Mouse (Mus musculus): ENCODE measurements at regions not wholly inside any gene's neighbourhood (a gene's known extent, or its start where the extent isn't known, plus 50 kb on each side); places are given as distances from the start of the nearest gene placed in this dataset.

DNA sequence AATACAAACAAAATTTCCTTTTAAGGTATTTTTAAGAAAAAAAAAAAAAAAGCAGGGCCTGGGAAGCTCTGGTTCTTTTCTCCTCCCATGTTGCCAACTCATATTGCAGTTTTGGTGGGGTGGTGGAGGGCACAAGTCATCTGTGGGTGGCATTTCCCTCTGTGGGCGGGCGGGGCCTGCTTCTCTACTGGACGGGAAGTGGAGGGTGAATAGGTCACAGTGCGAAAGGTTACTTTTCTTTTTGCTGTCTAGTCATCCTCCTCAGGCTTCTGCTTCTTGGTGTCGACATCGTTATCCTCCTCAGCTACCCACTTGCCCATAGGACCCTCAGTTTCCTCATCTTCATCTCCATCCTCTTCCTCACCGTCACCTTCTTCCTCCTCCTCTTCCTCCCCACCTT lies 55.3 kb upstream of the Plcb1 start:
- in situ Hi-C loops (cut with MboI, MseI) = no loop called here

DNA sequence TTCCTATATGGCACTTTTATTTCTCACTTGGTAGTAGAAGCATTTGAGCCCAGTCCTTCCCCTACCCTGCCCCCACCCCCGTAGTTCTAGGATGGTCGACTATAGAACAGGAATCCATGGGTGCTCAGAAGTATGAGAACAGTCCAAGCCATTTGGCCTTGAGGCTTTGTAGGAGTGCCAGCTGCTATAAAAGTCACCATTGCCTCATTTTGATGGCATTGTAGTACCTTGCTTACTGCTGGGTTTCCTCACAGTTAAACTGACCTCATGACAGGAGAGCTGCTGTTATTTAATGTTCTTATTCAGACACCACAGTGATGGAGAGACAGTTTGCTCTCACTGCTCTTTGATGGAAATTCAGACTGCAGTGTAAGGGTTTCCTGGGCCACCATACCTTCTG lies 59.2 kb upstream of the Plcb1 start:
- in situ Hi-C loops (cut with MboI, MseI) = no loop called here

DNA sequence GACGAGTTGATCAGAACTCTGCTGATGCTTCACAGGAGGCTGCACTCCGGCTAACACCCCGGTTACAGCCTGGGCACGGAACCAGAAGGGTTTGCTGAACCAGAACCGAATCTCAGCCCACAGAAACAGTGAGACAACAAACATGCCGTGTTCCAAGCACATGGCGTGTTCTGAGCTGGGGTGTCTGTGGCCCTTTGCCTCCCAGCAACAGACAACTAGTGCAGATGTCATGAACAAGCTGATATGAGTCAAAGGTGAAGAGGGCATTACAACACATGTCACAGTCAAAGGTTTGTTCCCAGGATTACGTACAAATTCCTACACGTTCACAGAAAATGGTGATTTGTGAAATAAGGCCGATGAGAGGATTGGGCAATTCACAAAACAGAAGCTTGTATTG lies 61.8 kb upstream of the Plcb1 start:
- in situ Hi-C loops (cut with MboI, MseI) = no loop called here

DNA sequence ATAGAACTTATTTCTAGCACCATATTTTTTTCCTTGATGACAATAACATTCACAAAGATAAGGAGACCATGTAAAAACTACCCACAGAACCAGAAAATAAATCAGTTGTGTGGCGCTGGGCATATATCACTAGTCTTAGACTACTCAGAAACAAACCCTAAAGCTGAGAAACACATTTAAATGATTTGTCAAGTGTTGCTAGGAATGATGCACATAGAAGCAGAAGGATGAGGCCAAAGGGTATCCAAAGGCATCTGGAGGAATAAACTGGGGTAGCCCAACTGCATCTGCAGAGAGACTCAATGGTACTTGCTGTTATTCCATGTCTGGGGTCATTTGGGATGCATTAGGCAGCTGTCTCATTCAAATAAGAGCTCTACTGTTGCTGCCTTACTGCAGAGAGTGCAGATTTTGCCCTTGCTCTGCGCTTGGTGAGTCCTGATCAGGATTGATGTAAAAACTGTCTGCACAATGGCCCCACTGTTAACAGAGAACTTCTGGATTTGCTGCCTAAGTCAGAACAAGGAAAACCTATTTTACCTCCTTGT lies 68.0 kb upstream of the Plcb1 start:
- in situ Hi-C loops (cut with MboI, MseI) = loop anchor here in 1 of 2 experiments (10.0 kb wide), 1 partner anchor 703 kb away; no protein-coding TSS in a partner anchor

DNA sequence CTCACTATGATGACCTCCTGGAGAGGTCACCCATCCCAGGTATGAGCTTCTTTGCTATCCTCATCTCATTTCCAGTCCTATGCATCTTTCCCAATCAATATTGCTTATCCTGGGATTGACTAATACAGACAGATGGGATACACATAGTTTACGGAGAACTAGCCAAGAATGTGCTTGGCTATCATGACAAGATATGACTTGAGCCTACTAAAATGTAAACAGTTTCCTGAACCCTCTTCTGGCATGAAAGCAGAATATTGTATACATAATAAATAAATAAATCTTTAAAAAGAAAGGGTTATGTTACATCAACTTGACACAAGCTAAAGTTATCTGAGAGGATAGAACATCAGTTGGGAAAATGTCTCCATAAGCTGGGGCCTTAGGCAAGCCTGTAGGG lies 69.3 kb upstream of the Plcb1 start:
- in situ Hi-C loops (cut with MboI, MseI) = loop anchor here in 1 of 2 experiments (10.0 kb wide), 1 partner anchor 702 kb away; no protein-coding TSS in a partner anchor

DNA sequence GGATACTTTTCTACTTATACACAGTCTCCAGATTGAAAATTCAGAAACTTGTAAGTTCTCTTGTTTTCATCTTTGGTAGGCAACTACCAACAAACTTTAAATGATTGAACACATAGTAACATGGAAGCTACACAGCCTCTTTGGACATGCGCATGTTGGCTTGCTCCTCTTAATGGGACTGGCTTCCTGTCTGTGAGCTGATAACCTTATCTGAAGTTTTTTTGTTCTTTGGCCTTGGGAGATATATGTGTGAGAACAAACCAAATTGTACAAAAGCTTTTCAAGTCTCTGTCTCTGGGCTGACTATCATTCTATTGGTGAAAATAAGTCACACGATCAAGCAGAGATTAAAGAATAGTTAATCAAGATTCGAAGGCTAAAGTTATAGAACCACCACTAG lies 70.1 kb upstream of the Tmx4 start:
- in situ Hi-C loops (cut with MboI, MseI) = loop anchor here in 1 of 2 experiments (10.0 kb wide), 1 partner anchor 699 kb away; no protein-coding TSS in a partner anchor

DNA sequence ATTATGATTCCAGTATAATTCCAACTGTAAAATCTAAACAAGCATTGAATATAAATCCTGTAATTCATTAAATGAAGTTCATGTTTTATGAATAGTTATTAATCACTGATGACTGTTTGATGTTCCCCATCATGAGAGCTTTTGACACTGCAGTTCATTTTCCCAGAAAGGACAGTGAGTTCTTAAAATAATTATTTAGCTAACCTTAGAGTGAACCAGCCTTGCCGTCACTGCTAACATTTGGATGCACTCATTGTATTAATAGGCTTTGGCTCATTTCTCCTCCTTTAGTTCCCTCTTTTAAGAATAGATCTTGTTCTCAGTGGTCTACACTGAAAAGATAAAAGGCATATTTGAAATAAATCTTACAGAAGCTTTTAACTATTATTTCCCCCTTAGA lies 64.8 kb upstream of the Tmx4 start:
- in situ Hi-C loops (cut with MboI, MseI) = no loop called here

DNA sequence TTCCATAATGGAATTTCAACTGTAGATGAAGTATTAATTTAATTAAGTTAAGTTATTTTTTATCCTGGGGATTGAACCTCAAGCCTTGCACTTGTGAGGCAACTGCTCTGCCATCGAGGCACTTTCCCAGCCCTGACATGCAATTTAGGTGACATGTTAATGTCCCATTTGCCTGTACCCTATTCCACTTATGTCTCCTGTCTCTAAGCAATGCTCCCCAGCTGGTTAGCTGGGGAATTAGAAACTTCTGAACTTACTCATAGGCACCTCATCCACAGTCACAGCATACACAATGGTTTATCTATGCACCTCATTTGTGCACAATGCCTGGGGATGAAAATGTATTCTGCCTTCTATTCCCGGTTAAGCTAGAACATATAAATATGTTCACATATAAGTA lies 59.1 kb upstream of the Tmx4 start:
- in situ Hi-C loops (cut with MboI, MseI) = no loop called here

DNA sequence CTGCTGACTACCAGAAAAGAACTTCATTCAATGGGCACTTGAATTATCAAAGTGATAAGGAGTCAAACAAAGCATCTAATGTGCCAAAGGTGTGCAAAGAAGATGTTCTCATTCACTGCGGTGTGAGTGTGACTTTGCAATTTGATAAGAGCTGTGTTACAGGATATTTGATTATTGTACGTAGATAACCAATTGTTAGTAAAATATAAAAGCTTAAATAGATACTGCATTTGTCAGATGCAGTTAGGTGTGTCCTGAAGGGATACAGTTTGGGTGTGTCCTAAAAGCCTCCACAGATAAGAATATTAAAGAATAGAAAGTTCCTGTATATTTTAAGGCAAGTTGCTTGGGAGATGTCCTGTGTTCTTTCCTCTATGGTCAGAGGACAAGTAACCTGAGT lies 53.5 kb upstream of the Tmx4 start:
- in situ Hi-C loops (cut with MboI, MseI) = no loop called here

DNA sequence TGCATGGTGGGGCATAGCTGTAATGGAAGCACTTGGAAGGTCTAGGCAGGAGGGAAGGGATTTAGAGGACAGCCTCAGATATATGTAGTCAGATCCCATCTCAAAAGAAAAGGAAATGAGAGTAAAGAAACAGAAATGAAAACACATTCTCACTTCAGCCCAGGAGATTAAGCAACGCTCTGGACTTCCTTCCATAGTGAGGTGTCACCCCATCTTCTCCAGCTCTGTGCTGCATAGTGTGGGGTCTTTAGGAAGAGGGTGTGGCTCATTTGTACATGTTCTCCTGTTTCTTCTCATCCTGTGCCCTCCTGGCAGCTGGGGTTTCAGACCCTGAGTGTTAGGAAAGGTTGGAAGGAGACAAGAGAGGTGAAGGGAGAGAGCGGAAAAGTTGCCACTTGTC lies 52.4 kb upstream of the Tmx4 start:
- in situ Hi-C loops (cut with MboI, MseI) = no loop called here

Measured in T-helper 17 cell (primary cell).